Mouse (Mus musculus): ENCODE data around the gene Elob.

Elob gene

DNA sequence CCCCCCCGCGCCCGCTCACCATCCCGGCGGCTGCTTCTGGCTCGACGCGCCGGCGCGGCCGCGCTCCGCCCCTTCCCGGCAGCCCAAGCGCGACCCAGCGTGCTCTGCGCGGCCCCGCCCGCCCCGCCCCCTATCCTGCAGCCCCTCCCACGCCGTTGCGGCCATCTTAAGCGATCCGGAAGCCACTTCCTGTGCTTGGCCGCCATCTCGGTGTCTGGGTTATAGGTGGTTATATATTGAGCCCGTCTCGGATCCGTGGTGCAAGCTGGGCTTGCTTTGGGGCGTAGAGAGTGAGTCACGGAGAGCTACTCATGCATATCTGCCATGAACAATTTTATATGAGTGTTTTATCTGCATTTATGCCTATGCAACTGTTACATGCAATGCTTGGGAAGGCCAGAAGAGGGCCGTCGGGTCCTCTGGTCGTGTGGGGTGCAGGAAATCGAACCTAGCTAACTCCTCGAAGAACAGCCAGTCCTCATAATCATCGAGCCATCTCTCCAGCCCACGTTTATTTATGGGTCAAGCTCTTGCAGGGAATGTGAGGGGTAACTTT lies at the start of gene Elob:
Gene Elob (minus strand): TSS at position 73 of the 556 bp plus-strand sequence.
- peak; percentile 95 for DNase-seq

DNA sequence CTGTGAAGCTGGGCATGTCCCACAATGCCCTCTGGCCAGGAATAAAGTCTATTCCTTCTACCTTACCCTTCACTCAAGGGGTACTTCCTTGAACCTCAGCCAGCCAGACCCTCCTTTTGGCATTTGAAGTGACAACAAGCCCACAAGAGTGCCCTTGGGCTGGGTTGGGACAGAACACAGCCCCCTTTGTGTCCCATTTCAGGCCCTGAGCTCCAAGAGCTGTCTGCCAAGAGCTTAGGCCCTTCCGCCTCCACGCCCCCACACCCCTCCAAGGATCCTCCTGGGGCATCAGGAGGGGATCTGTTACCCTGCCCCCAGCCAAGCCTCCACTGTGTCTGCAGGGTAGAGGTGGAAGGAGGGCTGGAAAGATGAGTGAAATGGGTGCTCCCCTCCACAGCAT lies 48.2 kb upstream of the Elob start:
- no peak for DNase-seq

DNA sequence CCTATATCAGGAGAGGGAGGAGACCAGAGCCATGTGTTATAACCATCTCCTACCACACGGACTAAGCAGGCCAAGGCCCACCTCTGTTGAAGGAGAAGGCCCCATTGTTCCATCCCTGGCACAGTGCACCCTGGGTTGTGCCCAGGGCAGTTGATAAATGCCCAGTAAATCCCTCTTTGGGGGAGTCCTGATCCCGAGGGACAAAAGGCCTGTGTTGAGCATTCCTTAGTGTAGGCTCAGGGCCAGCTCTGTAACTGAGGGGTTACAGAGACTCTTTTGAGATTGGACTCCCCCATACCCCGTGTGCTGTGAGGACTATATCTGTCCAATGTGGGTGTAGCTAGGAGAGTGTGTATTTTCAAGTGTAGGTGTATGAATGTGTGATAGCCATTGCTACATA lies 47.8 kb upstream of the Elob start:
- no peak for DNase-seq

DNA sequence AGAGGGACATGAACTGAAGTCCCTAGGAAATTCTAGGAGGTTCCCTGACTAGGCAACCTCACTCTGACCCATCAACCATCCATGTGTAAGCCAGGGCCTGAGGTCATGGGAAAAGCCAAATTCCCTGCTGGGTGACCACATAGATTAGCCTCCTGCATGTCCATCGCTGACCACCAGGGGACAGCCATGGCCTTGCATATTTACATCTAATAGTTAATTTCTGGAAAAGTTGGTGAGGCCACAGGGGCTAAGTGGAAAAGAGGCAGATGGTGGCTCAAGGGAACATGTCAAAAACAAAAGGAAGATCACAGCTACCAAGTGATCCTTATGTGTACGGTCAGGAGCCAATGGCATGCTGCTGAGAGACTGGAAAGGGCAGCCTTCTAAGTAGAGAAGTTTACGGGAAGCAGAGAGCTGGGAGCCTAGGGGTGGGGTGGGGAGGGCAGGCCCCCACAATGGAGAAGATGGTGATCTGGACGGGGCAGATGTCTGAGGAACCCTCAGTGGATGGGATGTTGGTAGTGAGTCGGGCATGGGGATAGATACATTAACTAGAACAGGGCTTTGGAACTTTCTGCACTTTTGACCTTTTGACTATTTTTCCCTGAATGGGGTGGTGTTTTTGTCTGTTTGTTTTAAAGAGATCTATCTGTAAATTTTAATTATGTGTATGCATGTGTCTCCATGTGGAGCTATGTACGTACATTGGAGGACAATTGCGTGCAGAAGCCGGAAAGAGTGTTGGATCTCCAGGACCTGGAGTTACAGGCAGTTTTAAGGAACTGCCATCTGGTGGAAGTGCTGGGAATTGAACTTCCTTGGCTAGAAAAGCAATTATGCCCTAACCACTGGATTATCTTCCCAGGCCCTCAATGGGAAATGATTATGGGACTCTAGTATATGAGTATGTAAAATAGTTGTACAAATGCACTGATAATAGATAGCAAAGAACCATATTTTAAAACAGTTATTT lies 45.2 kb upstream of the Elob start:
- DNase-seq: peak; percentile 77

DNA sequence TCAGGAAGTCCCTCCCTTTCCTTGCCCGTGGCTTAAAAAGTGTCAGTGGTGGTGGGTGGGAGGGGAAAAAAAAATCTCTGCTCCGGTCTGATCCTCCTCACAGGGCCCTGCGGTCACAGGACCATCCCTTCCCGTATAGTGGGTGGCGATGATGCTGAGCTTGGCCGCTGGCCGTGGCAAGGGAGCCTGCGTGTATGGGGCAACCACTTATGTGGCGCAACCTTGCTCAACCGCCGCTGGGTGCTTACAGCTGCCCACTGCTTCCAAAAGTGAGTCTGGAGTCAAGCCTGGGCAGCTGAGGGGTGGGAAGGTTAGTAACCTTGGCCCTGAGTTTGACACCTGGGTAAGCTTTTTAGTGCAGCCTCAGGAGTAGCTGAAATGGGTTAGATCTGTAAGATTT lies 39.6 kb upstream of the Elob start:
- no peak for DNase-seq

DNA sequence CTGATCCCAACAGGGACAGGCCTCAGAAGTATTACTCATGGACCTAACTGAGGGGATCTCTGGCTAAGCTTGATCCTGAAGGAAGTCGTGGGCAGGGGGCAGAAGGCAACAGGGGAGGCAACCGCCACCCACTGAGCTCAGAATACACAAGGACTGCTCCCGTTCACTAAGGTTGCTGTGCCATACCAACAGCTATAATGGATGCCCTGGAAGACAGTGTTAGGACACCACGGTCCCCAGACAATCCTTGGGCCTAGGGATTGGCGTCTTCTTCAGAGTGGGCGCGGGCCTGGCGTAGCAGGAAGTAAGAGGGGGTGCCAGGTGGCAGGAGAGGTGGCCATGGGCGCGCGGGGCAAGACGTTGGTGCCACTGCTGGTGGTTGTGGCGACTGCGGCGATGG lies 38.8 kb upstream of the Elob start, which contains the start of gene Prss21:
Gene Prss21 (plus strand): TSS at position 301 of the 400 bp plus-strand sequence.
- no peak for DNase-seq

DNA sequence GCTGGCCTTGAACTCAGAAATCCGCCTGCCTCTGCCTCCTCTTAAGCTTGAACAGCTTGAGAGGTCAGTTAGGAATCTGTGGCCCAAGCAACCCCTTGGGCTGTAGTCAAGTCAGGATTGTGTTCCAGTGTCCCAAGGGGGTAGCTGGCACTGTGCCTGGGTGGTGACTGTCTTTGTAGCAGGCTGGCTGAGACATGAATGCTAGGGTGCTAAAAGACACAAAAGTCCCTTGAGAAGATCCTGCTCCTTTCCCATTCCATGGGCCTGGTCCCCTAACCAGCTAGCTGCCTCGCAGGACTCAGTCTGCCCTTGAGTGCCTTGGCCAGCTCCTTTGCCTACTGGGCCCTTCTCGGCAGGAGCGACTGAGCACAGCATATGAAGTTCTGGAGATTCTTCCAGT lies 34.0 kb upstream of the Elob start:
- no peak for DNase-seq

DNA sequence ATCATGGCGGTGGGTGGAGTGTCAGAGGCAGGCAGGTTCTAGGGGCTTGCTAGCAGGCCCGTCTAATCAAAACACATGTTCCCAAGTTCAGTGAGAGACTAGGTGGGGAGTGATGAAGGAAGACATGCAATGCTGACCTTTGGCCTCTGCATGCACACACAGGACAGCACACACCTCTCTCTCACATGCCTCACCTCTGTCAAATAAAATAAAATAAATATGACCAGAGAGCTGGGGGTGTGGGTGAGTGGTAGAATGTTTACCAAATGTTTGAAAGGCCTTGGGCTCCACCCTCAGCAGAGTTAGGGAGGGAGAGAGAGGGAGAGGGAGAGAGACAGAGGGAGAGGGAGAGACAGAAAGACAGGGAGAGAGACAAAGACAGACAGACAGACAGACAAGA lies 29.0 kb upstream of the Elob start:
- no peak for DNase-seq

DNA sequence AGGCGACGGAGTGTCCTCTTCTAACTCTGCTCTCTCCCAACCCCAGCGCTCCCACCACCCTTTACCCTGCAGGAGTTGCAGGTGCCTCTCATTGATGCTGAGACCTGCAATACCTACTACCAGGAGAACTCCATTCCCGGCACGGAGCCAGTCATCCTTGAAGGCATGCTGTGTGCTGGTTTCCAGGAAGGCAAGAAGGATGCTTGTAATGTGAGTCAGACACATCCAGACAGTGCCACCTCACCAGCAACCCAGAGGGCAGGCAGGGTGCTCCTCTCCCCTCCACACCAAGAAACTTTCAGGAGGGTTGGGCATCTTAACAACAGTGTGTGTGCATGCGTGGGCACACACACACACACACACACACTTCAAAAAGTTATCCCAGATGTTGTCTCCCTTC lies 28.3 kb upstream of the Elob start:
- no peak for DNase-seq

DNA sequence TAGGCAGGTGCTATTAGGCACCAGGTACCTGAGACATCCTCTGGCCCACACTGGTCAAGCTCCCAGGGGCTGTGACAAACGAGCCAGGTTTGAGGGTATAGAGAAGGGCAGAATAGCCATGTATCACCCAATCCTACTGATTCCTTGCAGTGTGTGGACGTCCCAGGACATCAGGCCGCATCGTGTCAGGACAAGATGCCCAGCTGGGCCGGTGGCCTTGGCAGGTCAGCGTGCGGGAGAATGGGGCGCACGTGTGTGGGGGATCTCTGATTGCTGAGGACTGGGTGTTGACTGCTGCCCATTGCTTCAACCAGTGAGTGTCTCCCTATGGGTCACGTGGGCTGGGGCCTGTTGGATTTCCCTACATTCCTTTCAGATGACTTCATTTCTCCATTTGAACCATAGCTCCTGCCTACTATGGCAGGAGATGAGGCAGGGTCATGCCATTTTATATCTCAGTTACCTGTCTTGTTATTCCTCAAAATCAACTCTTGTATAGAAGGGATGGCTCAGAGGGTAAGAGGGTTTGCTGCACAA lies 25.4 kb upstream of the Elob start:
- DNase-seq: no peak

DNA sequence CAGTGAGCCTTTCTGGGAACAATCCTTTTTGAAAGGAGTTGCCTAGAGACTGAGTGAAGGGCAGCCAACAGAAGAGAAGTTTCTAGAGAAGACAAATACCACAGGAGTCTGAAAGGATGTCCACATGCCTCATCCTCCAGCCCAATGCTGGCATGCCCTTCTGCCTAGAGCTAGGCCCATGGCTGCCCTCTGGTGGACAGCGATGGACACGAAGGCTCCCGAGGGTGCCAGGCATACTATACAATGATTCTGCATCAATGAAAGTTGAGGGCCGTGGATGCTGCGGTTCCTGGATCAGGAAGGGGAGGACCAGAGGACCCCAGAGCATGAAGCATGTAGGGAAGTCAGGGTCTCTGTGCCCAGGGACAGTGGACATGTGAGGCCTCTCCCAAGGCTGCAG lies 24.4 kb upstream of the Elob start:
- DNase-seq: peak; percentile 64

DNA sequence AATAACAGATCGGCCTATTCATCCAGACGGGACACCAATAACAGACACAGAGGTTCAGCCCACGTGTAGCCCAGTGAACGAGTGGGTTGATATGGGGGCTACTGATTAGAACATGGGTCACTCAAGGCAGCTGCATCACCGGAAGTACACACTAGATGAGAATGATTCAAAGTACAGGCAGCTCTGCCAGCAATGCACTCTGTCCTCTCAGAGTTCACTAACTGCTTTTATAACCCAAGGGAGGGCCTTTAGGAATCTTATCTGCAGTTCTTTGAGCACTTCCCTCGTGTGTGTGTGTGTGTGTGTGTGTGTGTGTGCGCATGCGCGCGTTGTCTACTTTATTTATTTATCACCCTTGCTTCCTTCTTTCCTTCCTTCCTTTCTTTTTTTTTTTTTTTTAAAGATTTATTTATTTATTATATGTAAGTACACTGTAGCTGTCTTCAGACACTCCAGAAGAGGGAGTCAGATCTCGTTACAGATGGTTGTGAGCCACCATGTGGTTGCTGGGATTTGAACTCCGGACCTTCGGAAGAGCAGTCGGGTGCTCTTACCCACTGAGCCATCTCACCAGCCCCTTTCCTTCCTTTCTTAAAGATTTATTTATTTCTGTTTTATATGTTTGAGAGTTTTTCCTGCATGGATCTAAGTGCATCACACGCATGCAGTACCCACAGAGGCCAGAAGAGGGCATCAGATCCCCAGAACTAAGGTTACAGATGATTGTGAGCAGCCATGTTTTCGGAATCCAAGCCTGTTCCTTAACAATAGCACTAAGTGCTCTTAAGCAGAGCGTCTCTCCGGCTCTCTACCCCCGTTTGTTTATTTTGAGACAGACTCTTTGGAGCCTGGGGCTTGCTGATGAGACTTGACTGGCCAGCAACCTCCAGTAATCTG lies 22.2 kb upstream of the Elob start:
- peak; percentile 85 for DNase-seq

DNA sequence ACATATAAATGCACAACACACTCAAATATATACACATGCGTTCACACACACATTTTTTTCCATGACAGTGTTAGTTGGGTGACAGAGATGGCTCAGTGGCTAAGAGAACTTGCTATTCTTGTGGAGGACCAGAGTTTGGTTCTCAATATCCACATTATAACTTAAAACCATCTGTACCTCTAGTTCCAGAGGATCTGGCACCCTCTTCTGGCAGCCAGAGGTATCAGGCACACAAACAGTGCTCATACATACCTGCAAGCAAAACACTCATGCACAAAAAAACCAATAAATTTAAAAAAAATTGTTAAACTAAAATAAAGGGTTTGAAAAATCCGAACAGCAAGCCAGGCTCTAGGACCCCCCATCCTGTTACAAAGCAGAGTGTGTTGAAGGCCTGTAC lies 21.1 kb upstream of the Elob start:
- DNase-seq: no peak

DNA sequence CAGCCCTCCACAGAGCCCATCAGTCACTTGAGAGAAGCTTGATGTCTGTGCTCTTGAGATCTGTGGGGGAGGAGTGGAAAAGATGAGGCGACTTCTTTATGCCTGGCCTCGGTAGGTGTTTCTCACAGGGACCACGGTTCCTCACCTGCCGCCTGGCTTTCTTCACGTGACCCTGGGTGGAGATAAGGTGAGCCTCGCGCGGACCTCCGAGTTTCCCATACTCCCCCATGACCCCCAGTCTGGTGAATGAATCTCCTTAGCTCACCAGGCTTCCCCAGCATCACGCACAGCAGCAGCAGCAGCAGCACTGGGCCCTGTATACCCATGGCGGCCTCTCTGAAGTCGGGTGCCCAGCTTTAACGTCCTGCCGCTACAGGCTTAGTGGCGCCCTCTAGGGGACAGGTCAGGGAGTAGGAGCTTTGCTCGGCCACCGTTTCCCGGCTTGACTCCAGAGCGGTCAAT lies 14.9 kb upstream of the Elob start, which contains the start of the genes Prss32 and Prss41:
Gene Prss32 (plus strand): TSS at position 44 of the 462 bp plus-strand sequence.
Gene Prss41 (minus strand): TSS at position 361 of the 462 bp plus-strand sequence.
- DNase-seq: peak; percentile 62

DNA sequence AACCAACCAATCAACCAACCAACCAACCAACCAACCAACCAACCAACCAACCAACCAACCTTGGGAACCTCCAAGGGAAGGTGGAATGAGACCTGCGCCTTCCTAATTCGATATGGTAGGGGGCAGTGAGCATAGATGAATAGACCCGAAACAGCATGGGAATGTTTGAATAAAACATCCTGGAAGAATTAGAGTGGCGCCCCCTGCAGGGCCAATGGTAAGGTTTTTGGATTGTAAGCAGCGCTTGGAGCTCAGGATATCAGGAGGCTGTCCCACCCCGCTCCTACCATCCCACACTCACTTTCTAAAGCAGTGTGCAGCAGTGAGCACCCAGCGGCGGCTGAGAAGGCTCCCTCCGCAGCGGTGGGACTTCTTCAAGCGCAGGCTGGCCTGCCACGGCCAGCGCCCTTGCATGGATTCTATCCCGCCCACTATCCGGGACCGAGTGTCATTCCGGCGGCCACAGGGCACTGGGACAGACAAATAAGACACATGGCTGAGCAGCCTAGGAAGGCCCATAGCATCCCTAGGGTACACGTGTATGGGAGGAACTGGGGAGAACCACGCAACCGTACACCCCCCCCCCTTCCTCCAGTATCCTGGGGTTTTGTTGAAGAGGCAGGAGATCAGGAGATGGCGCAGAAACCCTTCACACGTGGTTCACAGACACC lies 14.3 kb upstream of the Elob start:
- DNase-seq: peak; percentile 38

DNA sequence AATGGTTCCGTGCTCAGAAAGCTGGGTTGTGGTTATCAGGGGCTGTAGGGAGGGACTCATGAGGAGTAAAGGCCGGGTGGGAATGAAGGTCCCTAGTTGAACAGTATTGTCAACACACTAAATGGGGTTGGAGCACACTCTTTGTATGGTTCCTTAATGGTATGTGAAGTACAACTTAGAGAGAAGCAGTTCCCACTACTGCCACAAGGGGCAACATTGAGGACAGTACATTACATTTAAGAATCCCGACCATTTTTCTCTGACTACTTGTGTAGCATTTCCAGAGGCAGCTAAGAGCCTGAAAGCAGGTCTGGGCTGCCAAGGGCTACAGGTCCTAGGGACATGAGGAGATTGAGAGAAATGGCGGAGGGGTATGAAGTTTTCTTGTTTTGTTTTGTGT lies 12.2 kb upstream of the Elob start:
- DNase-seq: peak; percentile 81

DNA sequence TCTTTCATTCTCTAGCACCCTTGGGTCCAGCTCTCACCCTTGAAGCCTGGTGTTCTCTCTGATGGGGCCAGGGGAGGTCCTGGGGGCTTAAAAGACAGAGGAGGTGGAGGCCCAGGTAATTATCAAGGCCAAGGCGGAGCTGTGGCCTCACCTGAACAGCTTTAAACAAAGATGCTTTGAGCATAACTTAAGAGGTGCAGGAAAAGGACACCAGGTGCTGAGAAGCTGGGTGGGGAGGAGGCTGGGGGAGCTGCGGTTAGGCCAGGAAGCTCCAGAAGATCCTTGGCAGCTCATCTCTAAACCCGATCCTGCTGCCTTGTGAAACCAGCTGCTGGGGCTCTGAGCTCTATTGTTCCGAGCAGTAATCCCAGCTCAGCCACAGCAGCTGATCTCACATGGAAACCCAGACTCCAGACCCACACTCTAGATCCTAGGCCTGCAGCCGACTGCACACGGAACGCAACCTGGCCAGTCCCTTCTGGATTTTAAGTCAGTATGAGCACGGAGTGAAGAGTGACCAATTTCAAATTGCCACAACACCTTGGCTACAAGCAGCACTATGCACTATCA lies 7.2 kb upstream of the Elob start, which contains the start of gene Prss33:
Gene Prss33 (minus strand): TSS at position 51 of the 570 bp plus-strand sequence.
- DNase-seq: peak; percentile 76

DNA sequence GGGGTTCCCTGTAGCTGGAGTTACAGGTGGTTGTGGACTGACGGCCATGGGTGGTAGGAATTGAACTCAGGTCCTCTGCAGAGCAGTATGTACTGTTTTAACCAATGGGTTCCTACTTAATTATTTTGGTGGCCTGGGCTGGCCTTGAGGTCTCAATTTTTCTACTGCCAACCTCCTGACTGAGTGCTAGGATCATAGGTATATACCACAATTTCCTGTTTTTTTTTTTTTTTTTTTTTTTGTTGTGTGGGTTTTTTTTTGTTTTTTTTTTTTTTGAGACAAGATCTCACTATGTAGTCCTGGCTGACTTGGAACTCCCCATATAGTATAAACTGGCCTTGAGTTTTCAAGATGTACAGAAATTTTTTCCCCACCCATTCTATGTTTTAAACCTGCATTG lies 2.3 kb upstream of the Elob start:
- DNase-seq: no peak

DNA sequence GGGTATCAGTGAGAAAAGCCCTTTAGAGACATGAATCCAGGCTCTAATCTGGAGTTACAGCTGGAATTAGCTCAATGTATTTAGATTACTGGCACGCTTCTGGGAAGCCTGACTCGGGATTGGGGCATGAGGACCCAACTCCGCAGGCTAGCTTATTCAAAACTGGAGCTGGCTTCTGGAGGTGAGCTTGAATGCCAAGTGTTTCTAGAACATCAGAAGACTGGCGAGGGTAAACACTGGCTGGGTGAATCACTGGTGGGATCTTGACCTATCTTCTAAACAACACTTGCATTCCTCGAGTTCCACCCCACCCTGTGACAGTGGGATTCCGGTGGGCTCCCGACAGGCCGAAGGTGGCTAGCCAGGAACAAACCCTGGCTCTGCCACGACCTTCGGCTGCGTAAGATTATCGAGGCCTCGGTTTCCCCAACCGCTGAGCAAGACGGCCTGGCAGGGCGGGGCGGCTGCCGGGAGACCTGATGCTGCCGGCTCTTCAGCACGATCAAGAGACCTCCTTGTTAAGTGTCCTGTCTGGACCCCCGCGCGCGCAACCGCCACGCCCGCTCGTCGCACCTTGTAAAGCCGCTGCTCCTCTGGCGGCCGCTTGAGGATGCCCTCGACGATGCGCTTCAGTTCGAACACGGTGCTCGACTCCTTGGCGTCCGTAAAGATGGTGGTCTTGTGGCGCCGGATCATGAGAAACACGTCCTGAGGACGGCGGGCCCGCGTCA lies 500 bp downstream of the Elob start:
- peak; percentile 73 for DNase-seq

DNA sequence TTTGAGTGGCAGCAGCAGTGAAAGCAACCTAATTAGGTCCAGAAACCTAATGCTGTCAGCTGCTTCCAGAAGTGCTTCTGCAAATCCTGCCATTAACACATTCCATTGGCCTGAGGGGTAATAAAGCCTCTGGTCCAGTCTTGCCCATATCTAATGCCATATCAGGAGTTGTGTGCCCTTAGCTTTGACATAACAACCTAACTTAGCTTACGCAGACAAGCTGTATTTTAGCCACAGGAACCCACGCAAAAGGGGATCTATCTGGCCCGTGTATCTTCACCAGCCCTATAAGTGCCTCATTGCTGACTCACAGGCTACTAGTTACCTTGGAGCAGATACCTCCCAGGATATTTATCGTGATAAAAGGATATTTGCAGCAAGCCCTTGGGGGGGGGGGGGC lies 3.3 kb downstream of the Elob start:
- DNase-seq: no peak

DNA sequence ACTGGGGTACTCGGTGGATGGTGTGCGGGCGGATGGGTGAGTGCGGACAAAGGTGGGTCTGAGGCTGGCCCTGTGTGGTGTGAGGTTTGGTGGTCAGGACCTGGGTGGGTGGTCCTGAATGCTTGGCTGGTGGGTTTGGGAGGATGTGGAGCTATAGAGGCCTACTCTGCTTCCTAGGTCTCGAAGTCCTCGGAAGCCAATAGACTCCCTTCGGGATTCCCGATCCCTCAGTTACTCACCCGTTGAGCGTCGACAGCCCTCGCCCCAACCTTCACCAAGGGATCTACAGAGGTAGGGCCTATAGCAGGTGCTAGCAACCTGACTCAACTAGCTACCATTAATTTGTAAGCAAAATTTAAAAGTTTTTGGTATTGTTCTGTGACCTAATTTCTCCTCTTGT lies 5.3 kb downstream of the Elob start:
- DNase-seq: no peak

Measured in retina, postnatal 1 day (tissue).